Mouse (Mus musculus) left cerebral cortex, adult 9 months (tissue): ENCODE measurements around the gene Eif4enif1.
"Not testable (repeated sequence)": the region's sequence is repeated elsewhere in the genome, so short reads cannot be mapped to it uniquely, and the experiment has no call there.

Experiments used
- DNase-seq, 2 experiments: peaks; one replicate each; pipeline ENCODE4 v3.0.0; 2022; ENCODE audit warnings: low spot score in 2 of 2

The Eif4enif1 gene

GRCm38 (mm10) chr11:3181250-3181649 lies 20.9 kb upstream of the Eif4enif1 start:
- peak in 1 of 2 experiments; percentile 79 for DNase-seq

DNA sequence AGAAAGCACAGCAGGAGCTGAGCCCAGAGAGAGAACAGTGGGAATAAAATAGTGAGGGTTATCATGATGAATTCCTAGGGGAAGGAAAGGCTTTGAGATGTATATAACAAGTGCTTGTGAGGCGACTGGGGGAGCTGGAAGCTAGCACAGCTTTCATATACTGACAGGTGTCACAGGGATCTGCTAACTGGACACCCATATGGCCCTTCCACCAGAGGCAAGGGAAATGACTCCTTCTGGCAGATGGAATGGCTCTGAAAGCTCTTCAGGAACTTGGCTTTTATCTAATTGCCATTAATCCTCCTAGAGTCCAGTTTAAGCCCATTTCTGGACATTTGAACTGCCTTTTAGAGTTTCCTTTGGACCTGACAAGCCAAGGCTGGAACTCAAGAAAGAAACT lies 20.2 kb upstream of the Eif4enif1 start:
- not testable (repeated sequence) for DNase-seq

DNA sequence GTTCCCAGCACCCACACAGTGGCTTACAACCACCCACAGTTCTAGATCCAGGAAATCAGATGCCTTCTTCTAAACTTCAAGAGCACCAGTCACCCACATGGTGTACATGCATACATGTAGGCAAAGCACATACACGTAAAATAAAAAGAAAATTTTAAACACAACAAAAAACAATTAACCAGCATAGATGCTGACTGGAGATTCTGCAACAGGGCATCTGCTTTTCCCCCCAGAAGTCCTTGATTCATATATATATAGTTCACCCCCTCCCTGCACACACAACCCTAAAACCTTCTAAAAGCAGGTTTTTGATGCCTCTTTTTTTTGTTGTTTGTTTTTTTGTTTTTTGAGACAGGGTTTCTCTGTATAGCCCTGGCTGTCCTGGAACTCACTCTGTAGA lies 19.5 kb upstream of the Eif4enif1 start:
- not testable (repeated sequence) for DNase-seq

- no peak for DNase-seq
Observed at GRCm38 (mm10) chr11:3193363-3193762, 8.8 kb upstream of the Eif4enif1 start, which contains the start of gene Sfi1. Sfi1 (minus strand) TSS chr11:3193463.

DNA sequence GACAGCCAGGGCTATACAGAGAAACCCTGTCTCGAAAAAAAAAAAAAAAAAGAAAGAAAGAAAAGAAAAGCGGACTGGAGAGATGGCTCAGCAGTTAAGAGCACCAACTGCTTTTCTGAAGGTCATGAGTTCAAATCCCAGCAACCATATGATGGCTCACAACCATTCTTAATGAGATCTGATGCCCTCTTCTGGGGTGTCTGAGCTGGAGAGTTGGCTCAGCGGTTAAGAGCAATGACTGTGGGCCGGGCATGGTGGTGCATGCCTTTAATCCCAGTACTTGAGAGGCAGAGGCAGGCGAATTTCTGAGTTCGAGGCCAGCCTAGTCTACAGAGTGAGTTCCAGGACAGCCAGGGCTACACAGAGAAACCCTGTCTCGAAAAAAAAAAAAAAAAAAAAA lies 1.6 kb upstream of the Eif4enif1 start:
- DNase-seq: not testable (repeated sequence)

- DNase-seq: no peak
Observed at GRCm38 (mm10) chr11:3201326-3202230, 614 bp upstream of the Eif4enif1 start.

DNA sequence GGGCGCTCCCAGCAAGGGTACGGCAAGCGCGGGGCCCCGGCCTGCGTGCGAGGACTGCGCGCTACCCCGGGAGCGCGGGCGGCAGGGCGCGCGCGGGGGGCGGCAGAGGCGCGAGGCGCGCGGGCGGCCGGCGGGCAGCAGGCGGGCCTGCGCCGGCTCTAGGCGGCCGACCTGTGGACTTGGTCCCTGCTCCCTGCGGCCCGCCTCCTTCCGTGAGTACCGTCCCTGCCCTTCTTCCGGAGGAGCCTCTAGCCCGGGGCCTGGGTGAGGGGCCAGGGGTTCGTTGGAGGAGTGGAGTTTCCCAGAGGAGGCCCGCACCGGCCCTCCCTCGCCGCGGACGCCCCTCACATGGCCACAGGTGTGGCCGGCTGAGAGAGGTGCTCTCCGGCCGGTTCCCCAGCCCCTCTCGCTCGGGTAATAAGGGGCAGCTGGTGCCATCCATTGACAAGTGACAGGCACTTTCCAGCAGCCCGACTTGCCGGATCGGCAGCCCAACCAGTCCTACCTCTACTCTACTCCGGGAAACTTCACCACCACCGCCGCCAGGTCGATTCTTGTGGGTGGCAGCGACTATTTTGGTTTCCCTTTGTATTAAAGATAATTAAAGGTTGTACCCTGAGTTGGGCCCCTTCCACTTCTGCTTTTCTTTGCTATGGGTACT lies 719 bp downstream of the Eif4enif1 start:
- DNase-seq: peak in 1 of 2 experiments; percentile 23

DNA sequence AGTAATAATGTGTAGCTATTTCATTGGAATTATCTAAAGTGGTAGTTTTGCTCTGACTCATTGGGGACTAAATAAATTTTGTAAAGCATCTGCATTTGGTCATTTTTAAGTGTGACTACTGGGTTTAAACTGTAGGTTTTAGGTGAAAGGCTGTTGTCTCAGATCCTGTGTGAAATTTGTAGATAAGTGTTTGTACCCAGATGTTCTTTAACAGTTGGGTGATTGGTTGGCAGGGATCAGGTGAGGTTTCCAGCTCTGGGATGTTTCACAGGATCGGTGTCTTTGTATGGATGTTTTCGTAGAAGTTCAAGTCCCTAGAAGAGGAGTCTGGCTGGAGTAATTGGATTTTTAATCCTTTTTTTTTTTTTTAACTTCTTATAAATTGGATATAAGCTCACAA lies 1.6 kb downstream of the Eif4enif1 start:
- no peak for DNase-seq

DNA sequence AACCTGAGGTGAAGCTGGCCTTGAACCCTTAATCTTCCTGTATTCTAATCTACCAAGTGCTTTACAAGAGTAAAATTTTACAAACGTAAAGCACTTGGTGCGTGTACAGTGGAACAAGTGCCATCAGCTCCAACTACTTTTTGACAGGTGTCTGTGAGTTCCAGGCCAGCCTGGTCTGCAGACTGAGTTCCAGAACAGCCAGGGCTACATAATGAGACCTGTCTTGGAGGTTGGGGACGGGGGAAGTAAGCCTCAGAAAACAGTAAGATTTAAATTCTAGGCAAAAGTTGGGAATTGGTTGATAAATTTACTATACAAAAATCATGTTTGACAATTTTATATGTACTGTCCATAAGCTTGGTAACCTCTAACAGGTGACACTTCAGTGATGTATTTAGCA lies 3.0 kb downstream of the Eif4enif1 start:
- no peak for DNase-seq

- DNase-seq: no peak
Observed at GRCm38 (mm10) chr11:3206783-3207182, 4.6 kb downstream of the Eif4enif1 start.

DNA sequence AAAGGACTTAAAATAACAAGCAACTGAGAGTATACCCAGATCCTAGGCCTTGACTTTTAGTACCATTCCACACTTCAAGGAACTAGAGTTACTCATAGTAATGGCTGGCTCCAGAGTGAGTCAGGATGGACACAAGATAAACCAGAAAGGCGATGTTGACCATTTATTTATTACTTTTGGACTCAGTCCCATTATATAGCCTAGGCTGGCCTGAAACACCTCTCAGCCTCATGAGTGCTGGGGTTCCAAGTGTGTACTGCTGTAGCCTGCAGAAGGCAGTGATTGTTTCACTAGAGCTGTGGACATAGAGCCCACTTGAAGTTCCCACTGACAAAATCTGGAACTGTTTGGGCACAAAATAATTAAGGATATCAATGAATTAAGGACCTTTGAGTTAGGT lies 10.3 kb downstream of the Eif4enif1 start:
- no peak for DNase-seq

DNA sequence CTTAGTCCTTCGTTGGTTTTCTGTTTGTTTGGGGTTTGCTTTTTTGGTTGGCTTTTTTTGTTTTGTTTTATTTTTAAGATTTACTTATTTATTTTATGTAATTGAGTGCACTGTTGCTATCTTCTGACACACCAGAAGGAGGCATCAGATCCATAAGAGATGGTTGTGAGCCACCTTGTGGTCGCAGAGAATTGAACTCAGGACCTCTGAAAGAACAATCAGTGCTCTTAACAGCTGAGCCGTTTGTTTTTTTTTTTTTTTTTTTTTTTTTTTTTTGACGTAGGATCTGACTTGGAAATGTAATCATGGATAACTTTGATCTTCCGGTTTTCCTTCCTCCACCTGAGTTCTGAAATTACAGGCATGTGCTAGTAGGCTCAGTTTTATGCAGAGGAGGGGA lies 20.9 kb downstream of the Eif4enif1 start:
- DNase-seq: no peak

DNA sequence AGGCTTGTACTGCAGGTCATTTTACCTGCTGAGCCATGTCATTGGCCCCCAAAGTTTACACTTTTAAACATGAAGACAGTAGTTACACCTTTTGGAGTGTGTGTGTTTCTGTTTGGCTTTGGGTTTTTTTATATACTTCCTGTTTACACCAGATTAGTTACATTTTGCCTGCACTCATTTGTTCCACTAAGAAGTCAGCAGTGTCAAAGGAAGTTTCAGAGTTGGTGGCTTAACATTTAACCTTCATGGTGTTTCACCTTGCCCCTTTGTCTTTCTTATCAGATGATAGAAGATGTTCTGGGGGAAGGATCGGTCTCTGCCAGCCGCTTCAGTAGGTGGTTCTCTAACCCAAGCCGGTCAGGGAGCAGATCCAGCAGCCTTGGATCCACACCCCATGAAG lies 24.9 kb downstream of the Eif4enif1 start:
- no peak for DNase-seq

- no peak for DNase-seq
Observed at GRCm38 (mm10) chr11:3232248-3232647, 30.1 kb downstream of the Eif4enif1 start.

- DNase-seq: no peak
Observed at GRCm38 (mm10) chr11:3233704-3234103, 31.5 kb downstream of the Eif4enif1 start.

- DNase-seq: no peak
Observed at GRCm38 (mm10) chr11:3235277-3235676, 33.1 kb downstream of the Eif4enif1 start.

DNA sequence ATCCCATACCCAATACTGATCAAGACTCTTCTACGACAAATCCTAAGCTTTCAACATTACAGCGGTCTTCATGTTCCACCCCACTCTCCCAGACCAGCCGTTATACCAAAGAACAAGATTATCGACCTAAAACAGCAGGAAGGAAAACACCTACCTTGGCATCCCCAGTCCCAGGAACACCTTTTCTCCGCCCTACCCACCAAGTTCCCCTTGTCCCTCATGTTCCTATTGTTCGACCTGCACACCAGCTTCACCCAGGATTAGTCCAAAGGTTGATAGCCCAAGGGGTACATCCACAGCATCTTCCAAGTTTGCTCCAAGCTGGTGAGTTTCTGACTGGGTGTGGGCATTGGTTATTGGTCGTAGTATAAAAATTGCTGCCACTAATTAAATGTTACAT lies 40.2 kb downstream of the Eif4enif1 start:
- no peak for DNase-seq

DNA sequence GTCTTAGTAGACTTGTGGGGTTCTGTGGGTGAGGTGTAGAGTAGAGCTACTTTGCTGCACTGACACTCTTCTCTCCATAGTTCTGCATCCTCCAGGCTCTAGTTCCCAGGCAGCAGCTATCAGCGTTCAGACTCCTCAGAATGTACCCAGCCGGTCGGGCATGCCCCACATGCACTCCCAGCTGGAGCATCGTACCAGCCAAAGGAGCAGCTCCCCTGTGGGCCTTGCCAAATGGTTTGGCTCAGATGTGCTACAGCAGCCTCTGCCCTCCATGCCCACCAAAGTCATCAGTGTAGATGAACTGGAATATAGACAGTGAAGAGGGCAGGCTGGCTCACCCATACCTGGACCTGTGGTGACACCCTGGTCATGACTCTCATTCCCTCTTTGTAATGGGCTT lies 41.6 kb downstream of the Eif4enif1 start:
- no peak for DNase-seq

DNA sequence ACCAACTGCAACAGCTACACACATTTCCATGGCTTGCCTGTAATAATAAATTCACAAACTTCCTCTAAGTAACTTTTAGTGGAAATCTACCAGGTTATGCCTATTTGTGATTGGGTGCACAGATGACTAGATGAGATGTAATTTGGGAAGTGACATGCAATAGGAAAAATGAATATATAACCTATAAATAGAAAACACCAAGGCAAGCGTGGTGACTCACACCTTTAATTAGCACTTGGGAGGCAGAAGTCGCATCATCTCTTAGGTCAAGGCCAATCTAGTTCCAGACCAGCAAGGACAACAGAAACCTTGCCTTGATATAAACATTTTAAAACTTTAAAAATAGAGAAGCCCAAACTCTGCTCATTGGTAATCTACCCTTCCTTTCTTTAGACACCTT lies 45.2 kb downstream of the Eif4enif1 start:
- no peak for DNase-seq

DNA sequence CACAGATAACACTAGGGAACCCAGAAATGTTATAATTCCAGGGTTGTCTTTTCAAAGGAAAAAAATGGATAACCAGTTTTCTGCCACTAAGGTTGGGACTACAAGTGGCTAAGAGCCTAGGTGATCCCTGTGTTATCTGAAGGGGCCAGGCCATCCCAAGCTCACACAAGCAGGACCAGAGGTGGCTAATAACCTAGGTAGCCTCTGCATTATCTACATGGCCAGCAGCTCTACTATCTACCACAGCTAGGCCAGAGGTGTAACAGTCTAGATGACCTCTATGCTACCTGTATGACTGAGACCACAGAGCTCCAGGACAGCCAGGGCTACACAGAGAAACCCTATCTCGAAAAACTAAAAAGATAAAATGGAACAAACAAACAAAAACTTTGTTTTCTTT lies 57.3 kb downstream of the Eif4enif1 start:
- DNase-seq: no peak

- DNase-seq: no peak
Observed at GRCm38 (mm10) chr11:3265291-3266078, 63.3 kb downstream of the Eif4enif1 start.

DNA sequence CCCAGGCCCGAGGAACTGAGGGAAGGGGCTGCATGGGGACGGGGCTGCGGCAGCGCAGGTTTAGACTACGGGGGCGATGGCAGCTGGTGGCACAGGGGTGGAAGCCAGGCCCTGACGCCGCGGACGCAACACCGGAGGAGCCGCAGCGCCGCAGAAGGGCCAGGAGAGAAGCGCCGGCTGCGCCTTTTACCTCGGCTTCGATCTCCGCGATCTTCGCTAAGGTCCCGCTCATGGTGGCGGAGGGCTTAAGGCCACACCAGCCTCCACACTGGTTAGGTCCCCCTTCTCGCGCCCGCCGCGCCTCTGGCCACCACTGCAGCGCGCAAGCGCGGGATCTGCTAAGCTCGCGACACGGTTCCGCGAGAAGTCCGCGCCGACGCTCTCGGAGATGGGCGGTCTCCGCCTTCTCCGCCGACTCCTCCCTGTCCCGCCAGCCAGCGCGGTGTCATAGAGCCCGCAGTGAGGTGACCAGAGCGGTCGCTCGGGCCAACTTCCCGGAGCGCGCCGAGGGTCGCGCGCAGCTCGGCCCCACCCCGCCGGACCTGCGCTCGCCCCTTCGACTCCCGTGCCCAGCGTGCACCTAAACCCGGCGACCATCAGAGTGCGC lies 64.0 kb downstream of the Eif4enif1 start, which contains the start of gene Drg1:
Gene Drg1, minus strand, starts transcription at position 337 of the 607 bp plus-strand sequence.
- DNase-seq: peak; percentile 76 to 90
